Mouse (Mus musculus): ENCODE measurements around the gene Nek7. TPM values are rescaled to one million over a fixed set of nuclear protein-coding genes. Genes with fewer than 3 reads are reported as not detected.

The Nek7 gene
- polyA plus RNA-seq, 1 experiment from 2014 or later, result 16.0 TPM

GRCm38 (mm10) chr1:138607862-138608261 is 12.1 kb downstream of the Nek7 start:
- Histone ChIP-seq H3K36me3 (replicated peaks) (no peaks in the 10 kb centered on the region; the same call in 1 of the 2 replicates), H3K9me3 (replicated peaks) (no peaks in the 10 kb centered on the region), H3K4me1 (replicated peaks) (peaks cover 3% of the 10 kb centered on the region; the same call in 1 of the 2 replicates), H3K27me3 (no peaks in the 10 kb centered on the region), H3K9ac (no peak overlapping the region), H3K27ac (replicated peaks) (no peak overlapping the region), H3K4me3 (replicated peaks) (no peak overlapping the region), H3K4me2 (no peak overlapping the region)
- no peak for ATAC-seq (ENCODE audit: insufficient read depth)
- 78% methylated on average over 7 of the region's 7 CpGs for WGBS (ENCODE audit: insufficient replicate concordance)

GRCm38 (mm10) chr1:138606771-138607170 is 13.2 kb downstream of the Nek7 start:
- peaks cover 3% of the 10 kb centered on the region; the same call in 1 of the 2 replicates for H3K4me1 ChIP-seq (replicated peaks)
- no peak for ATAC-seq (ENCODE audit: insufficient read depth)
- no peaks in the 10 kb centered on the region for H3K9me3 ChIP-seq (replicated peaks)
- no peaks in the 10 kb centered on the region; the same call in 1 of the 2 replicates for H3K36me3 ChIP-seq (replicated peaks)
- no peak overlapping the region for H3K4me2 ChIP-seq
- H3K9ac ChIP-seq, result no peak overlapping the region
- no peak overlapping the region for H3K27ac ChIP-seq (replicated peaks)
- H3K4me3 ChIP-seq (replicated peaks), result no peak overlapping the region
- 75% methylated on average over 8 of the region's 8 CpGs for WGBS (ENCODE audit: insufficient replicate concordance)
- H3K27me3 ChIP-seq, result no peaks in the 10 kb centered on the region

GRCm38 (mm10) chr1:138604736-138605135 is 15.2 kb downstream of the Nek7 start:
- no peak overlapping the region for H3K27ac ChIP-seq (replicated peaks)
- no peaks in the 10 kb centered on the region for H3K9me3 ChIP-seq (replicated peaks)
- ATAC-seq (ENCODE audit: insufficient read depth), result no peak
- H3K4me2 ChIP-seq, result no peak overlapping the region
- 67% methylated on average over 2 of the region's 2 CpGs for WGBS (ENCODE audit: insufficient replicate concordance)
- no peak overlapping the region for H3K4me3 ChIP-seq (replicated peaks)
- no peaks in the 10 kb centered on the region; the same call in 1 of the 2 replicates for H3K36me3 ChIP-seq (replicated peaks)
- peaks cover 3% of the 10 kb centered on the region; the same call in 1 of the 2 replicates for H3K4me1 ChIP-seq (replicated peaks)
- H3K27me3 ChIP-seq, result no peaks in the 10 kb centered on the region
- H3K9ac ChIP-seq, result no peak overlapping the region

- WGBS (ENCODE audit: insufficient replicate concordance), result 87% methylated on average over 4 of the region's 4 CpGs
- no peaks in the 10 kb centered on the region; the same call in 1 of the 2 replicates for H3K36me3 ChIP-seq (replicated peaks)
- no peaks in the 10 kb centered on the region for H3K9me3 ChIP-seq (replicated peaks)
- no peak for ATAC-seq (ENCODE audit: insufficient read depth)
- peaks cover 3% of the 10 kb centered on the region; the same call in 1 of the 2 replicates for H3K4me1 ChIP-seq (replicated peaks)
- H3K4me2 ChIP-seq, result no peak overlapping the region
- H3K27ac ChIP-seq (replicated peaks), result no peak overlapping the region
- H3K27me3 ChIP-seq, result no peaks in the 10 kb centered on the region
- H3K4me3 ChIP-seq (replicated peaks), result no peak overlapping the region
- H3K9ac ChIP-seq, result no peak overlapping the region
Observed at GRCm38 (mm10) chr1:138603974-138604373, 16.0 kb downstream of the Nek7 start.

- H3K27me3 ChIP-seq, result no peaks in the 10 kb centered on the region
- ATAC-seq (ENCODE audit: insufficient read depth), result no peak
- no peak overlapping the region for H3K9ac ChIP-seq
- H3K4me3 ChIP-seq (replicated peaks), result no peak overlapping the region
- H3K9me3 ChIP-seq (replicated peaks), result no peaks in the 10 kb centered on the region
- H3K4me1 ChIP-seq (replicated peaks), result no peaks in the 10 kb centered on the region
- H3K4me2 ChIP-seq, result no peak overlapping the region
- no peaks in the 10 kb centered on the region for H3K36me3 ChIP-seq (replicated peaks)
- 88% methylated on average over 11 of the region's 11 CpGs for WGBS (ENCODE audit: insufficient replicate concordance)
- no peak overlapping the region for H3K27ac ChIP-seq (replicated peaks)
Observed at GRCm38 (mm10) chr1:138598087-138598486, 21.9 kb downstream of the Nek7 start.

GRCm38 (mm10) chr1:138596127-138596706 is 23.7 kb downstream of the Nek7 start:
- no peaks in the 10 kb centered on the region for H3K4me1 ChIP-seq (replicated peaks)
- H3K27me3 ChIP-seq, result no peaks in the 10 kb centered on the region
- H3K36me3 ChIP-seq (replicated peaks), result no peaks in the 10 kb centered on the region
- H3K4me2 ChIP-seq, result no peak overlapping the region
- no peaks in the 10 kb centered on the region for H3K9me3 ChIP-seq (replicated peaks)
- H3K9ac ChIP-seq, result no peak overlapping the region
- no peak for ATAC-seq (ENCODE audit: insufficient read depth)
- H3K4me3 ChIP-seq (replicated peaks), result no peak overlapping the region
- H3K27ac ChIP-seq (replicated peaks), result no peak overlapping the region
- WGBS (ENCODE audit: insufficient replicate concordance), result 70% methylated on average over 4 of the region's 4 CpGs

GRCm38 (mm10) chr1:138594910-138595309 is 25.0 kb downstream of the Nek7 start:
- ATAC-seq (ENCODE audit: insufficient read depth), result no peak
- H3K27me3 ChIP-seq, result no peaks in the 10 kb centered on the region
- no peak overlapping the region for H3K27ac ChIP-seq (replicated peaks)
- no peaks in the 10 kb centered on the region for H3K36me3 ChIP-seq (replicated peaks)
- H3K9ac ChIP-seq, result no peak overlapping the region
- H3K9me3 ChIP-seq (replicated peaks), result no peaks in the 10 kb centered on the region
- no peak overlapping the region for H3K4me3 ChIP-seq (replicated peaks)
- 89% methylated on average over 5 of the region's 5 CpGs for WGBS (ENCODE audit: insufficient replicate concordance)
- H3K4me1 ChIP-seq (replicated peaks), result no peaks in the 10 kb centered on the region
- no peak overlapping the region for H3K4me2 ChIP-seq

GRCm38 (mm10) chr1:138593922-138594321 is 26.0 kb downstream of the Nek7 start:
- Histone ChIP-seq H3K9me3 (replicated peaks) (no peaks in the 10 kb centered on the region), H3K4me1 (replicated peaks) (no peaks in the 10 kb centered on the region), H3K4me2 (no peak overlapping the region), H3K9ac (no peak overlapping the region), H3K27me3 (no peaks in the 10 kb centered on the region), H3K36me3 (replicated peaks) (no peaks in the 10 kb centered on the region), H3K4me3 (replicated peaks) (no peak overlapping the region), H3K27ac (replicated peaks) (no peak overlapping the region)
- WGBS (ENCODE audit: insufficient replicate concordance), result 80% methylated on average over 5 of the region's 5 CpGs
- no peak for ATAC-seq (ENCODE audit: insufficient read depth)

- Histone ChIP-seq H3K4me1 (replicated peaks) (no peaks in the 10 kb centered on the region), H3K27ac (replicated peaks) (no peak overlapping the region), H3K36me3 (replicated peaks) (no peaks in the 10 kb centered on the region), H3K4me2 (no peak overlapping the region), H3K9me3 (replicated peaks) (no peaks in the 10 kb centered on the region), H3K9ac (no peak overlapping the region), H3K4me3 (replicated peaks) (no peak overlapping the region), H3K27me3 (no peaks in the 10 kb centered on the region)
- WGBS (ENCODE audit: insufficient replicate concordance), result 82% methylated on average over 4 of the region's 4 CpGs
- ATAC-seq (ENCODE audit: insufficient read depth), result no peak
Observed at GRCm38 (mm10) chr1:138592466-138592865, 27.5 kb downstream of the Nek7 start.

- no peaks in the 10 kb centered on the region for H3K4me1 ChIP-seq (replicated peaks)
- H3K9ac ChIP-seq, result no peak overlapping the region
- no peaks in the 10 kb centered on the region for H3K36me3 ChIP-seq (replicated peaks)
- no peak for ATAC-seq (ENCODE audit: insufficient read depth)
- no peaks in the 10 kb centered on the region for H3K9me3 ChIP-seq (replicated peaks)
- H3K27me3 ChIP-seq, result no peaks in the 10 kb centered on the region
- 79% methylated on average over 8 of the region's 8 CpGs for WGBS (ENCODE audit: insufficient replicate concordance)
- no peak overlapping the region for H3K4me3 ChIP-seq (replicated peaks)
- H3K27ac ChIP-seq (replicated peaks), result no peak overlapping the region
- no peak overlapping the region for H3K4me2 ChIP-seq
Observed at GRCm38 (mm10) chr1:138590451-138591022, 29.4 kb downstream of the Nek7 start.

- no peak overlapping the region for H3K4me2 ChIP-seq
- ATAC-seq (ENCODE audit: insufficient read depth), result no peak
- no peak overlapping the region for H3K9ac ChIP-seq
- no peaks in the 10 kb centered on the region for H3K4me1 ChIP-seq (replicated peaks)
- 63% methylated on average over 3 of the region's 3 CpGs for WGBS (ENCODE audit: insufficient replicate concordance)
- H3K36me3 ChIP-seq (replicated peaks), result no peaks in the 10 kb centered on the region
- H3K27me3 ChIP-seq, result no peaks in the 10 kb centered on the region
- no peaks in the 10 kb centered on the region for H3K9me3 ChIP-seq (replicated peaks)
- H3K4me3 ChIP-seq (replicated peaks), result no peak overlapping the region
- no peak overlapping the region for H3K27ac ChIP-seq (replicated peaks)
Observed at GRCm38 (mm10) chr1:138589126-138589525, 30.8 kb downstream of the Nek7 start.

- no peaks in the 10 kb centered on the region for H3K36me3 ChIP-seq (replicated peaks)
- no peak overlapping the region for H3K4me3 ChIP-seq (replicated peaks)
- no peak for ATAC-seq (ENCODE audit: insufficient read depth)
- no peak overlapping the region for H3K4me2 ChIP-seq
- WGBS (ENCODE audit: insufficient replicate concordance), result 45% methylated on average over 3 of the region's 3 CpGs
- no peak overlapping the region for H3K27ac ChIP-seq (replicated peaks)
- no peaks in the 10 kb centered on the region for H3K27me3 ChIP-seq
- H3K9ac ChIP-seq, result no peak overlapping the region
- H3K4me1 ChIP-seq (replicated peaks), result no peaks in the 10 kb centered on the region
- no peaks in the 10 kb centered on the region for H3K9me3 ChIP-seq (replicated peaks)
Observed at GRCm38 (mm10) chr1:138587812-138588211, 32.1 kb downstream of the Nek7 start.
